Mouse (Mus musculus) kidney, adult 8-10 months (tissue): ENCODE results near the gene Cuedc2.

ENCODE experiments used
- DNase-seq, 2 experiments: peaks; one replicate each; pipeline ENCODE4 v3.0.0; 2022

Cuedc2 gene

GRCm38 (mm10) chr19:46305432-46306267 lies 32.9 kb downstream of the Cuedc2 start:
- DNase-seq = peak; percentile 83 to 90

GRCm38 (mm10) chr19:46304908-46305333 lies 33.6 kb downstream of the Cuedc2 start:
- DNase-seq = no peak

GRCm38 (mm10) chr19:46304216-46304841 lies 34.2 kb downstream of the Cuedc2 start, which contains the start of gene Nfkb2:
Gene Nfkb2, plus strand, starts transcription at chr19:46304320.
- peak; percentile 96 for DNase-seq

- DNase-seq = no peak
These were observed 35.0 kb downstream of the Cuedc2 start for GRCm38 (mm10) chr19:46303251-46304215.

- no peak for DNase-seq
These were observed 36.0 kb downstream of the Cuedc2 start for GRCm38 (mm10) chr19:46302551-46302950.

GRCm38 (mm10) chr19:46300294-46301045 lies 38.0 kb downstream of the Cuedc2 start:
- no peak for DNase-seq

GRCm38 (mm10) chr19:46296938-46297337 lies 41.6 kb downstream of the Cuedc2 start:
- DNase-seq = no peak

GRCm38 (mm10) chr19:46290535-46291105 lies 47.9 kb downstream of the Cuedc2 start:
- DNase-seq = no peak

GRCm38 (mm10) chr19:46287566-46287965 lies 50.9 kb downstream of the Cuedc2 start:
- DNase-seq = no peak

- no peak for DNase-seq
These were observed 51.6 kb downstream of the Cuedc2 start for GRCm38 (mm10) chr19:46286926-46287325.

- peak in 1 of 2 experiments; percentile 46 for DNase-seq
These were observed 52.5 kb downstream of the Cuedc2 start for GRCm38 (mm10) chr19:46286047-46286446.

- no peak for DNase-seq
These were observed 52.9 kb downstream of the Cuedc2 start for GRCm38 (mm10) chr19:46285631-46286030.

- DNase-seq = no peak
These were observed 53.8 kb downstream of the Cuedc2 start for GRCm38 (mm10) chr19:46284686-46285085.

- no peak for DNase-seq
These were observed 56.2 kb downstream of the Cuedc2 start for GRCm38 (mm10) chr19:46282081-46282849.
